Mouse (Mus musculus): ENCODE results near the gene Polr3e. TPM values are rescaled to one million over a fixed set of nuclear protein-coding genes. Genes with fewer than 3 reads are reported as not detected.

The Polr3e gene
- polyA plus RNA-seq, 1 experiment, result 12.0 TPM

DNA sequence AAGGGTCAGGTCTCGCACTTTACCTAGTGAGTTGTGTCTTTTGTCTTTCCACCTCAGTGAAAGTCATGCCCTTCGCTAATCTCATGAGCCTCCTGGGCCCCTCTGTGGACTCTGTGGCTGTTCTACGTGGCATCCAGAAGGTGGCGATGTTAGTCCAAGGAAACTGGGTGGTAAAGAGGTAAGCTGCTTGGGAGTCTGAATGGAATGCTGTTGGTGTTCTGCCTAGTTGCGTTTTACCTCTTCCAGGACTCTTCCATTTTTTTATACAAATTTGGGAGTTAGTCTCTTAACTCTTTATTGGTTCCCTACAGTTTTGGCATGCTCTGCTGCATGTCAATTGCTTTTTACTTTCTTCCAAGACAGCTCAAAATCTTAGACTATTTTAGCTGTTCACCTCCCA is 17.2 kb downstream of the Polr3e start:
- no peak overlapping the region for H3ac ChIP-seq (ENCODE audit: control insufficient read depth, insufficient read length)
- no peak overlapping the region for H3K4me2 ChIP-seq (ENCODE audit: low read depth)
- no peaks in the 10 kb centered on the region for H3K27me3 ChIP-seq (ENCODE audit: control insufficient read depth, insufficient read depth, insufficient read length)
- TF ChIP-seq POLR2A (IDR thresholded peaks at IDR 0.05; ENCODE audit: insufficient read length, low read depth) (no peak), E2F4 (IDR thresholded peaks at IDR 0.05; ENCODE audit: insufficient read depth) (no peak), MYOG (IDR thresholded peaks at IDR 0.05; ENCODE audit: control insufficient read depth in 1 of 3, insufficient read depth in 1 of 3, insufficient read length in 2 of 3, low read depth in 2 of 3) (no peak), SRF (IDR thresholded peaks at IDR 0.05; ENCODE audit: control insufficient read depth, insufficient read length, low read depth) (no peak), MAX (IDR thresholded peaks at IDR 0.05; ENCODE audit: low read depth) (no peak), TCF3 (IDR thresholded peaks at IDR 0.05; ENCODE audit: insufficient read length, low read depth) (no peak), TCF12 (IDR thresholded peaks at IDR 0.05; ENCODE audit: insufficient read depth, poor library complexity, severe bottlenecking) (no peak)
- peaks cover 8% of the 10 kb centered on the region for H3K36me3 ChIP-seq (ENCODE audit: control insufficient read depth, insufficient read depth)
- no peak overlapping the region for H3K4me3 ChIP-seq
- H3K79me2 ChIP-seq (ENCODE audit: control insufficient read depth, insufficient read depth), result no peaks in the 10 kb centered on the region

GRCm38 (mm10) chr7:120936522-120936921 is 19.0 kb downstream of the Polr3e start:
- Histone ChIP-seq H3K36me3 (ENCODE audit: control insufficient read depth, insufficient read depth) (no peaks in the 10 kb centered on the region), H3ac (ENCODE audit: control insufficient read depth, insufficient read length) (no peak overlapping the region), H3K79me2 (ENCODE audit: control insufficient read depth, insufficient read depth) (no peaks in the 10 kb centered on the region), H3K4me3 (no peak overlapping the region), H3K27me3 (ENCODE audit: control insufficient read depth, insufficient read depth, insufficient read length) (no peaks in the 10 kb centered on the region), H3K4me2 (ENCODE audit: low read depth) (no peak overlapping the region)
- TF ChIP-seq E2F4 (IDR thresholded peaks at IDR 0.05; ENCODE audit: insufficient read depth) (no peak), CEBPB (IDR thresholded peaks at IDR 0.05; ENCODE audit: insufficient read depth, poor library complexity, severe bottlenecking) (no peak), MAX (IDR thresholded peaks at IDR 0.05; ENCODE audit: low read depth) (no peak), SRF (IDR thresholded peaks at IDR 0.05; ENCODE audit: control insufficient read depth, insufficient read length, low read depth) (no peak), MYOD1 (IDR thresholded peaks at IDR 0.05; ENCODE audit: control insufficient read depth in 1 of 3, insufficient read length in 2 of 3, low read depth in 2 of 3) (no peak), MYOG (IDR thresholded peaks at IDR 0.05; ENCODE audit: control insufficient read depth in 1 of 3, insufficient read depth in 1 of 3, insufficient read length in 2 of 3, low read depth in 2 of 3) (no peak), TCF12 (IDR thresholded peaks at IDR 0.05; ENCODE audit: insufficient read depth, poor library complexity, severe bottlenecking) (no peak), POLR2A (IDR thresholded peaks at IDR 0.05; ENCODE audit: insufficient read length, low read depth) (no peak)

DNA sequence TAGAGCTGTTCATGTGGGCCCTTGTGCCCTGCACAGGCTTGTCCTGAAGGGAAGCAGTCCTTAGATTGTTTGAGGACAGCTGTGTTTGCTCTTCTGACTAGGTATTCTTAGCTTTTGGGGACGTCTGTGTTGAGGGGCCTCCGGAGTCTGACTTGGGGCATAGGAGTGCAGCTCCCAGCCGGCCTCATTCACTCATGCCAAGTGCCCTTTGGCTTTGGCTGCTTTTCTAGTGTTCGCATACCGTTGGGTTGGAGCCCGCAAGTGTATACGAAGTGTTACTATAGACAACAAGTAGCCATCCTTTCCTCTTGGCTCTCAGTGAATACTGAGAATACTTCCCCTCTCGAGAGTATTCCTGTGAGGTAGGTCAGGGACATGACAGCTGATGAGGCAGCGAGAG is 20.7 kb downstream of the Polr3e start:
- Histone ChIP-seq H3ac (ENCODE audit: control insufficient read depth, insufficient read length) (no peak overlapping the region), H3K79me2 (ENCODE audit: control insufficient read depth, insufficient read depth) (no peaks in the 10 kb centered on the region), H3K36me3 (ENCODE audit: control insufficient read depth, insufficient read depth) (no peaks in the 10 kb centered on the region), H3K4me2 (ENCODE audit: low read depth) (no peak overlapping the region), H3K4me3 (no peak overlapping the region), H3K27me3 (ENCODE audit: control insufficient read depth, insufficient read depth, insufficient read length) (no peaks in the 10 kb centered on the region)
- no peak for TF ChIP-seq MAX (IDR thresholded peaks at IDR 0.05; ENCODE audit: low read depth)
- no peak for TF ChIP-seq POLR2AphosphoS2 (IDR thresholded peaks at IDR 0.05; ENCODE audit: insufficient read length, low read depth)
- no peak for TF ChIP-seq TCF3 (IDR thresholded peaks at IDR 0.05; ENCODE audit: insufficient read length, low read depth)
- TF ChIP-seq REST (IDR thresholded peaks at IDR 0.05; ENCODE audit: insufficient read depth, insufficient read length), result no peak
- no peak for TF ChIP-seq CEBPB (IDR thresholded peaks at IDR 0.05; ENCODE audit: insufficient read depth, poor library complexity, severe bottlenecking)
- TF ChIP-seq SRF (IDR thresholded peaks at IDR 0.05; ENCODE audit: control insufficient read depth, insufficient read length, low read depth), result no peak
- no peak for TF ChIP-seq POLR2A (IDR thresholded peaks at IDR 0.05; ENCODE audit: insufficient read length, low read depth)
- TF ChIP-seq TCF12 (IDR thresholded peaks at IDR 0.05; ENCODE audit: insufficient read depth, poor library complexity, severe bottlenecking), result no peak
- no peak for TF ChIP-seq MYOD1 (IDR thresholded peaks at IDR 0.05; ENCODE audit: control insufficient read depth in 1 of 3, insufficient read length in 2 of 3, low read depth in 2 of 3)
- TF ChIP-seq USF1 (IDR thresholded peaks at IDR 0.05; ENCODE audit: low read depth), result no peak
- no peak for TF ChIP-seq E2F4 (IDR thresholded peaks at IDR 0.05; ENCODE audit: insufficient read depth)
- no peak for TF ChIP-seq MYOG (IDR thresholded peaks at IDR 0.05; ENCODE audit: control insufficient read depth in 1 of 3, insufficient read depth in 1 of 3, insufficient read length in 2 of 3, low read depth in 2 of 3)

DNA sequence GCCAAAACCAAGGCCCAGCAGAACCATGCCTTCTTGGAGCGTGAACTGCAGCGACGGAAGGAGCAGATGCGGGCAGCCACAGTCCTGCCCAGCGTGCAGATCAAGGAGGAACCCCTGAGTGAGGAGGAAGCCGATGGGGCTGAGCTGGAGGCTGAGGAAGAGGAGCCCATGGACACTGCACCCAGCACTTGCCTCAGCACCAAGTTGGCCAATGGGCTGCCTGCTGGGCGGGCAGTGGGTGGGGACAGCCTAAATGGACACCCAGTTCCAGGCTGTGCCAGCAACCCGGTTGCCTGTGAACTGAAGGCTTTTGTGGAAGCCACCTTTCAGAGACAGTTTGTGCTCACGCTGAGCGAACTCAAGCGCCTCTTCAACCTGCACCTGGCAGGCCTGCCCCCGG is 22.8 kb downstream of the Polr3e start:
- H3K4me2 ChIP-seq (ENCODE audit: low read depth), result no peak overlapping the region
- TF ChIP-seq MAX (IDR thresholded peaks at IDR 0.05; ENCODE audit: low read depth) (no peak), POLR2A (IDR thresholded peaks at IDR 0.05; ENCODE audit: insufficient read length, low read depth) (no peak), MYOD1 (IDR thresholded peaks at IDR 0.05; ENCODE audit: control insufficient read depth in 1 of 3, insufficient read length in 2 of 3, low read depth in 2 of 3) (no peak), CEBPB (IDR thresholded peaks at IDR 0.05; ENCODE audit: insufficient read depth, poor library complexity, severe bottlenecking) (no peak)
- H3K79me2 ChIP-seq (ENCODE audit: control insufficient read depth, insufficient read depth), result no peaks in the 10 kb centered on the region
- no peaks in the 10 kb centered on the region for H3K27me3 ChIP-seq (ENCODE audit: control insufficient read depth, insufficient read depth, insufficient read length)
- H3K36me3 ChIP-seq (ENCODE audit: control insufficient read depth, insufficient read depth), result peaks cover 2% of the 10 kb centered on the region
- H3ac ChIP-seq (ENCODE audit: control insufficient read depth, insufficient read length), result no peak overlapping the region
- no peak overlapping the region for H3K4me3 ChIP-seq

DNA sequence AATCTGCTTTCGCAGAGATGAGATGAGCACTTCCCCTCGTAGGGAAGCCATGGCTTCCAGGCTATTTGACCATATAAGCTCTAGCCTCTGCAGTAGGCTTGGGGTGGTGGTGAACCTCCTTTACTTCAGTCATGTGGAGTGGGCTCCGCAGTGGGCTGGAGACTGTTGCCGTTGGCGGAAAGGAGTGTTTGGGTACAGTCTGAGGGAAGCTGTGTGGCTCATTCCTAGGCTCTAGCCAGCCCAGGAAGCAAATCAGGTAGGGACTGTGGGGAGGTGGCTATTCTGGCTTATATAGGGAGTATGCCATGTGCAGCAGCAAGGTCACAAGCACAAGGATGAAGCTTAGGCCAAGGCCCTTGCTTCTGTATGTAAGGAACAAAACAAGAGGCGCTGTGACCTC is 23.7 kb downstream of the Polr3e start:
- Histone ChIP-seq H3K79me2 (ENCODE audit: control insufficient read depth, insufficient read depth) (no peaks in the 10 kb centered on the region), H3K27me3 (ENCODE audit: control insufficient read depth, insufficient read depth, insufficient read length) (no peaks in the 10 kb centered on the region), H3K4me3 (no peak overlapping the region), H3K4me2 (ENCODE audit: low read depth) (no peak overlapping the region), H3K36me3 (ENCODE audit: control insufficient read depth, insufficient read depth) (peaks cover 10% of the 10 kb centered on the region), H3ac (ENCODE audit: control insufficient read depth, insufficient read length) (no peak overlapping the region)
- TF ChIP-seq POLR2A (IDR thresholded peaks at IDR 0.05; ENCODE audit: insufficient read length, low read depth) (no peak), TCF3 (IDR thresholded peaks at IDR 0.05; ENCODE audit: insufficient read length, low read depth) (no peak), CEBPB (IDR thresholded peaks at IDR 0.05; ENCODE audit: insufficient read depth, poor library complexity, severe bottlenecking) (no peak), TCF12 (IDR thresholded peaks at IDR 0.05; ENCODE audit: insufficient read depth, poor library complexity, severe bottlenecking) (no peak), REST (IDR thresholded peaks at IDR 0.05; ENCODE audit: insufficient read depth, insufficient read length) (no peak), E2F4 (IDR thresholded peaks at IDR 0.05; ENCODE audit: insufficient read depth) (no peak), MAX (IDR thresholded peaks at IDR 0.05; ENCODE audit: low read depth) (no peak), MYOG (IDR thresholded peaks at IDR 0.05; ENCODE audit: control insufficient read depth in 1 of 3, insufficient read depth in 1 of 3, insufficient read length in 2 of 3, low read depth in 2 of 3) (no peak), POLR2AphosphoS2 (IDR thresholded peaks at IDR 0.05; ENCODE audit: insufficient read length, low read depth) (no peak)
